Mouse (Mus musculus): ENCODE measurements around the gene Gm49380. TPM values are rescaled to one million over a fixed set of nuclear protein-coding genes. Genes with fewer than 3 reads are reported as not detected.

The Gm49380 gene
- polyA plus RNA-seq, 1 experiment from 2014 or later: 0.08 TPM

GRCm38 (mm10) chr9:44075996-44076763 lies 37.1 kb downstream of the Gm49380 start:
- H3K27ac ChIP-seq (ENCODE audit: low read depth, low read length): no peak overlapping the region
- H3K36me3 ChIP-seq (ENCODE audit: control insufficient read depth, insufficient read depth, low read length): no peaks in the 10 kb centered on the region
- WGBS: 71% methylated on average over 16 of the region's 16 CpGs
- ATAC-seq (ENCODE audit: low read depth): no peak
- no peak overlapping the region for H3K4me3 ChIP-seq (ENCODE audit: low read depth, low read length)
- H3K9me3 ChIP-seq (ENCODE audit: control insufficient read depth, low read length): no peaks in the 10 kb centered on the region
- no peaks in the 10 kb centered on the region for H3K27me3 ChIP-seq (ENCODE audit: control insufficient read depth, insufficient read depth, low read length)
- no peak overlapping the region for H3K4me2 ChIP-seq (ENCODE audit: low read depth, low read length)
- H3K9ac ChIP-seq (replicated peaks; ENCODE audit: low read depth, low read length): no peak overlapping the region
- H3K4me1 ChIP-seq (ENCODE audit: control insufficient read depth, insufficient read depth, low read length): peaks cover 7% of the 10 kb centered on the region; the same call in 1 of the 2 replicates

GRCm38 (mm10) chr9:44075276-44075995 lies 37.9 kb downstream of the Gm49380 start:
- Histone ChIP-seq H3K4me3 (ENCODE audit: low read depth, low read length) (no peak overlapping the region), H3K36me3 (ENCODE audit: control insufficient read depth, insufficient read depth, low read length) (no peaks in the 10 kb centered on the region), H3K4me1 (ENCODE audit: control insufficient read depth, insufficient read depth, low read length) (peaks cover 7% of the 10 kb centered on the region; the same call in 1 of the 2 replicates), H3K27me3 (ENCODE audit: control insufficient read depth, insufficient read depth, low read length) (no peaks in the 10 kb centered on the region), H3K9me3 (ENCODE audit: control insufficient read depth, low read length) (no peaks in the 10 kb centered on the region), H3K9ac (replicated peaks; ENCODE audit: low read depth, low read length) (no peak overlapping the region), H3K27ac (ENCODE audit: low read depth, low read length) (no peak overlapping the region), H3K4me2 (ENCODE audit: low read depth, low read length) (no peak overlapping the region)
- ATAC-seq (ENCODE audit: low read depth): no peak
- WGBS: 68% methylated on average over 24 of the region's 24 CpGs

- H3K4me2 ChIP-seq (ENCODE audit: low read depth, low read length): no peak overlapping the region
- no peak overlapping the region for H3K4me3 ChIP-seq (ENCODE audit: low read depth, low read length)
- no peak overlapping the region for H3K9ac ChIP-seq (replicated peaks; ENCODE audit: low read depth, low read length)
- WGBS: 68% methylated on average over 9 of the region's 9 CpGs
- H3K36me3 ChIP-seq (ENCODE audit: control insufficient read depth, insufficient read depth, low read length): no peaks in the 10 kb centered on the region
- peaks cover 7% of the 10 kb centered on the region; the same call in 1 of the 2 replicates for H3K4me1 ChIP-seq (ENCODE audit: control insufficient read depth, insufficient read depth, low read length)
- no peaks in the 10 kb centered on the region for H3K27me3 ChIP-seq (ENCODE audit: control insufficient read depth, insufficient read depth, low read length)
- no peaks in the 10 kb centered on the region for H3K9me3 ChIP-seq (ENCODE audit: control insufficient read depth, low read length)
- no peak for ATAC-seq (ENCODE audit: low read depth)
- no peak overlapping the region for H3K27ac ChIP-seq (ENCODE audit: low read depth, low read length)
Measured at GRCm38 (mm10) chr9:44074395-44075275, 38.7 kb downstream of the Gm49380 start.

DNA sequence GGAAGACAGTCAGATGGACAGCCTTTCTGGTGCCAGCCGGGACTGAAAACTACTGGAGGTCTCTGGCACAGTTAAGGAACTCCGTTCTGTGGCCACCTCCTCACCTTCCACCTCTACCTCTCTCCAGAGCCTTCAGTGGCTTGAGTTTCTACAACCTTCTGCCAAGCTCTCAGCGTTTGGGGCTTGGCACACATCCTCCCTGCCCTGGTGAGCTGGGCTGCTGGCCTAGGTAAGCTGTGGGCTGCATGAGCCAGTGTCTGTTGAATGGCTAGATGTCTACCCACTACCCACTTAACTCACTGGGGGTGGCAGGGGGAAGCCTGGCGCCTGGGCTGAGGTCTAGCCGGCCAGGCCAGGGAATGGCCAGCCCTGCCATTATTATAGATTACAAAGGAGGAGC lies 40.2 kb downstream of the Gm49380 start:
- H3K36me3 ChIP-seq (ENCODE audit: control insufficient read depth, insufficient read depth, low read length): no peaks in the 10 kb centered on the region
- ATAC-seq (ENCODE audit: low read depth): no peak
- H3K9ac ChIP-seq (replicated peaks; ENCODE audit: low read depth, low read length): 0 out of 2 replicates have a peak overlapping the region, but pooled peaks have one; percentile 7
- peak overlapping the region; percentile 48 for H3K27ac ChIP-seq (ENCODE audit: low read depth, low read length)
- WGBS: 28% methylated on average over 5 of the region's 5 CpGs
- no peaks in the 10 kb centered on the region for H3K27me3 ChIP-seq (ENCODE audit: control insufficient read depth, insufficient read depth, low read length)
- H3K4me2 ChIP-seq (ENCODE audit: low read depth, low read length): peak overlapping the region; percentile 33; the same call in 1 of the 2 replicates
- H3K4me1 ChIP-seq (ENCODE audit: control insufficient read depth, insufficient read depth, low read length): no peaks in the 10 kb centered on the region
- H3K4me3 ChIP-seq (ENCODE audit: low read depth, low read length): no peak overlapping the region
- no peaks in the 10 kb centered on the region for H3K9me3 ChIP-seq (ENCODE audit: control insufficient read depth, low read length)

- WGBS: 7% methylated on average over 4 of the region's 4 CpGs
- H3K27ac ChIP-seq (ENCODE audit: low read depth, low read length): peak overlapping the region; percentile 81
- no peaks in the 10 kb centered on the region for H3K36me3 ChIP-seq (ENCODE audit: control insufficient read depth, insufficient read depth, low read length)
- no peaks in the 10 kb centered on the region for H3K27me3 ChIP-seq (ENCODE audit: control insufficient read depth, insufficient read depth, low read length)
- H3K9ac ChIP-seq (replicated peaks; ENCODE audit: low read depth, low read length): 0 out of 2 replicates have a peak overlapping the region, but pooled peaks have one; percentile 7
- ATAC-seq (ENCODE audit: low read depth): peak; percentile 54
- H3K4me1 ChIP-seq (ENCODE audit: control insufficient read depth, insufficient read depth, low read length): no peaks in the 10 kb centered on the region
- H3K4me3 ChIP-seq (ENCODE audit: low read depth, low read length): no peak overlapping the region
- peak overlapping the region; percentile 16; the same call in 1 of the 2 replicates for H3K4me2 ChIP-seq (ENCODE audit: low read depth, low read length)
- no peaks in the 10 kb centered on the region for H3K9me3 ChIP-seq (ENCODE audit: control insufficient read depth, low read length)
Measured at GRCm38 (mm10) chr9:44072599-44072915, 40.7 kb downstream of the Gm49380 start.

GRCm38 (mm10) chr9:44071914-44072598 lies 41.2 kb downstream of the Gm49380 start:
- Histone ChIP-seq H3K9me3 (ENCODE audit: control insufficient read depth, low read length) (no peaks in the 10 kb centered on the region), H3K27me3 (ENCODE audit: control insufficient read depth, insufficient read depth, low read length) (no peaks in the 10 kb centered on the region), H3K9ac (replicated peaks; ENCODE audit: low read depth, low read length) (no peak overlapping the region), H3K4me2 (ENCODE audit: low read depth, low read length) (peak overlapping the region; percentile 14; the same call in 1 of the 2 replicates), H3K4me1 (ENCODE audit: control insufficient read depth, insufficient read depth, low read length) (no peaks in the 10 kb centered on the region), H3K27ac (ENCODE audit: low read depth, low read length) (peak overlapping the region; percentile 81), H3K4me3 (ENCODE audit: low read depth, low read length) (no peak overlapping the region), H3K36me3 (ENCODE audit: control insufficient read depth, insufficient read depth, low read length) (no peaks in the 10 kb centered on the region)
- 19% methylated on average over 11 of the region's 11 CpGs for WGBS
- peak; percentile 72 for ATAC-seq (ENCODE audit: low read depth)

- H3K27me3 ChIP-seq (ENCODE audit: control insufficient read depth, insufficient read depth, low read length): no peaks in the 10 kb centered on the region
- H3K9me3 ChIP-seq (ENCODE audit: control insufficient read depth, low read length): no peaks in the 10 kb centered on the region
- no peak overlapping the region for H3K9ac ChIP-seq (replicated peaks; ENCODE audit: low read depth, low read length)
- WGBS: 36% methylated on average over 8 of the region's 8 CpGs
- no peaks in the 10 kb centered on the region for H3K36me3 ChIP-seq (ENCODE audit: control insufficient read depth, insufficient read depth, low read length)
- no peak for ATAC-seq (ENCODE audit: low read depth)
- no peaks in the 10 kb centered on the region for H3K4me1 ChIP-seq (ENCODE audit: control insufficient read depth, insufficient read depth, low read length)
- no peak overlapping the region for H3K27ac ChIP-seq (ENCODE audit: low read depth, low read length)
- H3K4me2 ChIP-seq (ENCODE audit: low read depth, low read length): no peak overlapping the region
- no peak overlapping the region for H3K4me3 ChIP-seq (ENCODE audit: low read depth, low read length)
Measured at GRCm38 (mm10) chr9:44070844-44071231, 42.5 kb downstream of the Gm49380 start.

GRCm38 (mm10) chr9:44070113-44070843 lies 43.0 kb downstream of the Gm49380 start:
- Histone ChIP-seq H3K9ac (replicated peaks; ENCODE audit: low read depth, low read length) (no peak overlapping the region), H3K4me1 (ENCODE audit: control insufficient read depth, insufficient read depth, low read length) (no peaks in the 10 kb centered on the region), H3K4me3 (ENCODE audit: low read depth, low read length) (no peak overlapping the region), H3K36me3 (ENCODE audit: control insufficient read depth, insufficient read depth, low read length) (no peaks in the 10 kb centered on the region), H3K27ac (ENCODE audit: low read depth, low read length) (no peak overlapping the region), H3K9me3 (ENCODE audit: control insufficient read depth, low read length) (no peaks in the 10 kb centered on the region), H3K27me3 (ENCODE audit: control insufficient read depth, insufficient read depth, low read length) (no peaks in the 10 kb centered on the region), H3K4me2 (ENCODE audit: low read depth, low read length) (no peak overlapping the region)
- ATAC-seq (ENCODE audit: low read depth): no peak
- 74% methylated on average over 14 of the region's 14 CpGs for WGBS
